Mouse (Mus musculus): ENCODE measurements around the gene Syt1. TPM values are rescaled to one million over a fixed set of nuclear protein-coding genes. Genes with fewer than 3 reads are reported as not detected.

Syt1 gene
- total RNA-seq, 2 experiments from 2014 or later: 10.0 to 12.9 TPM

DNA sequence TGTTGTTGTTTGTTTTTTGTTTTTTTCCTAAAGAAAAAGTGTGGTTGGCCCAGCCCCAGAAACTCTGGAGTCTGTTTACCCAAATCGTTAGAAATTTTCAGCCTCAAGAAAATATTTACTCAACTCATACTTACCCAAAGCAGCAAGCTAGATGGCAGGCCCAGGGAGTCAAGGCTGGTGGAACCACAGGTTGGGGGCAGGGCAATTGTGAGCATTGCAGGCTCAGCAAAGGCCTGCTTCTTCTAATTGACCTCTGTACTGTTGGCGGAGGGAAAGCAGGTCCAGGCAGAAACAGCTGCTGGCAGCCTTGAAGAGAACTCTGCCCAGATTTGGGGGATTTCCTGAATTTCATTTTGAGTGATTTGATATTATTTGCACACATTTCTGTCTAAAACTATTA is 557.2 kb downstream of the Syt1 start:
- DNase-seq (ENCODE audit: low spot score in 2 of 2): no peak

DNA sequence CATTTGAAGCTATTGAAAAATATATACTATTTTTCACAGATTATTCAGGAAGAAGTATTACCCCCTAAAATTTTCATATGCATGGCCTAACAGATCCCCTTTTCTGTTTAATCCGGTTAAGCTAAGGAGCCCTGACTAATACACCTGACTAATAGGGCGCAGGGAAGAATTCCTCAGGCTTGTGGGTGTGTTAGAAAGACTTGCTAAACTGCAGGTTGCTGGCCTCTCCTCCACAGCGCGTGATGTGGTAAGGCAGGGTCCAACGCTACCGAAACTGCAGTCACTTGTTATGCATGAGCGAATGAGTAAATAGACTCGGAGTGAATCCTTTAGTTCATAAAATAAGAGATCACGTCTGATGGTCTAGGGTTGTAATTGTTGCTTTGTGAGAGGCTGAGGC is 558.4 kb downstream of the Syt1 start:
- no peak for DNase-seq (ENCODE audit: low spot score in 2 of 2)

DNA sequence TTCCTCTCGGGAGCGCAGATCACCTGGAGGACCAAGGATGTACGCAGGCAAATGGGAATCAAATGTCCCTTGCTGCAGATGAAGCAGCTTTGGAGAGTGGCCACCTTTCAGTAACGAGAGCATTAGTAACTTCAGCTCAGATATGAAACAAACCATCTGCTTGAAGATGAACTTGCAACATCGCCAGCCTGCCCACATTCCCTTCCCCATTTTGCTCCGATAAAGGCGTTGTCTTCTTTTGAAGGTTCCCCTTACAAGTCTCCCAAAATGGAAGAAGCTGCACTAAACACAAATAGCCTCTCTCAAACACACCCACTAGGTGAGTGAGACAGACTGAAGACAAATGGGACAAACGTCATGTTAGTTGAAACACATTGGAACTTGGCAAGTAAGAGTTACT is 559.3 kb downstream of the Syt1 start:
- no peak for DNase-seq (ENCODE audit: low spot score in 2 of 2)

DNA sequence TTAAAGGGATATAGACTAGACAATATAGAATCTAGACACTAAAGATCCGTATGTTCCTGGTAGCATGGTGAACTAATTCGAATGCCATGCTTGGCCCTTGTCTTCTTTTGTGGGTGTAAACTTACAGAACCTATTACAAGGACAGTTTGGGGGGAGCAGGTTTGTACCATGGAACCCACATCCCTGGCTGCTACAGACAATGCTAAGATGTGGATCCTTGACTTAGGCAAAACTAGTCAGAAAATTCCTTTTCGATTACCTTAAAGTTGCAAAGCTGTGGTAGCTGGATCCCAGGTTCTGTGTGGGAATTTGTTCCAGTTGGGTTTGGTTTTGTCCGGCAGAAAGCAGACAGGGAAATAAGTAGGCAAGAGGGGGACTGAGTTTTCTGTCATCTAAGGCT is 560.4 kb downstream of the Syt1 start:
- DNase-seq (ENCODE audit: low spot score in 2 of 2): no peak

DNA sequence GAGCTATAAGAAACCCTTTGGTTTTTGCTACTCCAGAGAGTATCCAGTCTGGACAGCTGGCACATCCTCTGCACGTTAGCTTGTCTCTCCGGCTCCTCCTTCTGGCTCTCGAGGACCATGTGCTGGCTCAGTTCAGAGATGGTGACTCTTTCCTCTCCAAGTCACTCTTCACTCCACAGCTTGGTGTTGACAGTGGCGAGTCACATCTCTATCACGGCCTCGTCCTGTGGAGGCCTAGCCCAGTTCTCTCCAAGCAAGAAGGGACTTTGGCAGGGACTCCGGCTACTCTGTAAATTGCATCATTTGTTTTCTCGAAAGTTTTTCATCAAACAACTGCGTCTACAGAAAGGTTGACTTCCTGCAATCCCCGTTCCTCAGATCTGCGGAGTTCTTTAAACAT is 562.4 kb downstream of the Syt1 start:
- no peak for DNase-seq (ENCODE audit: low spot score in 2 of 2)

Data from adrenal gland, adult 18-20 months (tissue).